Mouse (Mus musculus): ENCODE measurements around the gene Gm10337. TPM values are rescaled to one million over a fixed set of nuclear protein-coding genes. Genes with fewer than 3 reads are reported as not detected.

Gene Gm10337
- total and polyA plus RNA-seq, 3 experiments: not detected

DNA sequence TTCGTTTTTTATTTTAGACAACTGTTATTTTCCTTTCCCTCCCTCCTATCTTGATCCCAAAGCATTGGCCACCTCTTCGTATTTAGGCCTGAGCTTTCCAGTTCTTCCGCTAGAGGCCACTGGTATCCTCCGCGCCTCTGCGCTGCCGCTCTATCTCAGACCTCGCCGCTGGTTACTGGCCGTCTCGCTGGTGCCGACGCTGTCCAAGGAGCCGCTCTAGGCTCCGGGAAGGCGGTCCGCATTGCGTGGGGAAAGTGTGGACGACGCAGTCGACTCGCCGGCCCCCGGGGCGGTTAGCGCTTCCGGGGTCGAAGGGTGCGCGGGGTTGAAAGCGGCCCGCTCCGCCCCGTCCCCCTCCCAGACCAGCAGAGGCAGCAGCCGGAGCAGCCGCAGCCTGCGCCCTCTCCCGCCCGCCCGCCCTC is 33.3 kb upstream of the Gm10337 start, which contains the start of gene Pcbp2:
Gene Pcbp2, plus strand, starts transcription at position 357 of the 422 bp plus-strand sequence.
- Histone ChIP-seq H3K9me3 (replicated peaks; ENCODE audit: insufficient read depth, low read length) (no peaks in the 10 kb centered on the region), H3K9ac (ENCODE audit: control insufficient read depth, low read depth, low read length, poor library complexity, severe bottlenecking) (peak within 1 kb of the TSS; percentile 99), H3K36me3 (ENCODE audit: control insufficient read depth in 1 of 2, insufficient read depth in 2 of 2, low read length in 2 of 2) (peaks cover 26 to 34% of the 10 kb centered on the region in 2 experiments), H3K4me3 (ENCODE audit: control insufficient read depth in 1 of 2, insufficient read depth in 1 of 2, low read depth in 2 of 2, low read length in 2 of 2) (peak within 1 kb of the TSS; percentile 81 to 92), H3K27ac (ENCODE audit: control insufficient read depth, low read depth, low read length) (peak within 1 kb of the TSS; percentile 95), H3K79me2 (ENCODE audit: control insufficient read depth, insufficient read depth, low read length, poor library complexity) (peaks cover 34% of the 10 kb centered on the region), H3K27me3 (ENCODE audit: control insufficient read depth in 1 of 2, insufficient read depth in 2 of 2, low read length in 2 of 2) (no peaks in the 10 kb centered on the region), H3K4me1 (ENCODE audit: control insufficient read depth in 1 of 2, insufficient read depth in 2 of 2, low read length in 2 of 2) (peaks cover 6 to 9% of the 10 kb centered on the region in 2 experiments; a peak in 2 of 4 replicates)
- DNase-seq (ENCODE audit: low read depth, low spot score): peak; percentile 100
- TF ChIP-seq UBTF (IDR thresholded peaks at IDR 0.05; ENCODE audit: borderline replicate concordance, insufficient read depth, low read depth, low read length) (no peak), SIN3A (IDR thresholded peaks at IDR 0.05; ENCODE audit: low read length) (peak; percentile 92), NELFE (IDR thresholded peaks at IDR 0.05; ENCODE audit: low read depth, low read length) (peak; percentile 84), CTCF (IDR thresholded peaks at IDR 0.05 in 2 of 3, conservative IDR thresholded peaks at IDR 0.05 in 1 of 3; ENCODE audit: control insufficient read depth in 1 of 3, insufficient read depth in 1 of 3, low read depth in 2 of 3, low read length in 3 of 3, poor library complexity in 1 of 3, severe bottlenecking in 1 of 3) (peak; percentile 87 to 94 (median 88)), NRF1 (IDR thresholded peaks at IDR 0.05; ENCODE audit: insufficient read depth, low read depth, low read length, poor library complexity, severe bottlenecking) (peak; percentile 61; the same call in 1 of the 2 replicates), SMC3 (IDR thresholded peaks at IDR 0.05; ENCODE audit: low read depth, low read length) (no peak), TBP (IDR thresholded peaks at IDR 0.05; ENCODE audit: low read depth, low read length) (peak; percentile 89), USF1 (IDR thresholded peaks at IDR 0.05; ENCODE audit: low read depth, low read length) (0 out of 2 replicates have a peak, but pooled peaks have one; percentile 35), POLR2A (IDR thresholded peaks at IDR 0.05; ENCODE audit: control insufficient read depth in 1 of 2, insufficient read depth in 1 of 2, low read depth in 1 of 2, low read length in 2 of 2, poor library complexity in 1 of 2) (peak in 1 of 2 experiments; percentile 65; a peak in 1 of 4 replicates), ETS1 (IDR thresholded peaks at IDR 0.05; ENCODE audit: low read depth, low read length) (peak; percentile 5; the same call in 1 of the 2 replicates), MEF2A (IDR thresholded peaks at IDR 0.05; ENCODE audit: extremely low read depth, insufficient replicate concordance, low read depth, low read length, poor library complexity, severe bottlenecking) (no peak), MAZ (IDR thresholded peaks at IDR 0.05; ENCODE audit: low read depth, low read length) (peak; percentile 96), POLR2AphosphoS2 (IDR thresholded peaks at IDR 0.05; ENCODE audit: low read length) (peak; percentile 60), TCF12 (IDR thresholded peaks at IDR 0.05; ENCODE audit: low read depth, low read length) (peak; percentile 79), KAT2A (conservative IDR thresholded peaks at IDR 0.05; ENCODE audit: low read depth, low read length) (peak; percentile 89), RAD21 (IDR thresholded peaks at IDR 0.05; ENCODE audit: low read depth, low read length) (no peak), HCFC1 (IDR thresholded peaks at IDR 0.05; ENCODE audit: low read depth, low read length) (peak; percentile 94), GABPA (IDR thresholded peaks at IDR 0.05; ENCODE audit: low read depth, low read length) (peak; percentile 86; the same call in 1 of the 2 replicates), MAX (IDR thresholded peaks at IDR 0.05; ENCODE audit: low read length) (peak; percentile 29; the same call in 1 of the 2 replicates), MYC (IDR thresholded peaks at IDR 0.05; ENCODE audit: low read depth, low read length) (peak; percentile 71; the same call in 1 of the 2 replicates), MXI1 (IDR thresholded peaks at IDR 0.05; ENCODE audit: low read depth, low read length) (peak; percentile 50; the same call in 1 of the 2 replicates), ELF1 (IDR thresholded peaks at IDR 0.05; ENCODE audit: low read depth, low read length) (peak; percentile 91), MAFK (IDR thresholded peaks at IDR 0.05; ENCODE audit: borderline replicate concordance, low read depth, low read length) (no peak), GATA1 (IDR thresholded peaks at IDR 0.05; ENCODE audit: low read depth, low read length) (peak; percentile 72), ZMIZ1 (IDR thresholded peaks at IDR 0.05; ENCODE audit: low read depth, low read length) (peak; percentile 64)

All from MEL (cell line).